Mouse (Mus musculus): ENCODE results near the gene 5530400C23Rik. TPM values are rescaled to one million over a fixed set of nuclear protein-coding genes. Genes with fewer than 3 reads are reported as not detected.

The 5530400C23Rik gene
- not detected for polyA plus RNA-seq (2014; fragmentation: Illumina TruSeq; extraction: RNeasy Lipid Tissue Mini Kit (QIAGEN cat#74804); ENCODE audit: low read depth, low replicate concordance)

GRCm38 (mm10) chr6:133291916-133292315 lies at the start of gene 5530400C23Rik:
5530400C23Rik (plus strand) TSS chr6:133292216.

Other genes with a start within 250 kb of the 5530400C23Rik start
- not detected for gene Tas2r140, start 236.4 kb upstream of the 5530400C23Rik start, polyA plus RNA-seq (2014; fragmentation: Illumina TruSeq; extraction: RNeasy Lipid Tissue Mini Kit (QIAGEN cat#74804); ENCODE audit: low read depth, low replicate concordance)
- 143 TPM for gene Smim10l1, start 187.3 kb upstream of the 5530400C23Rik start, polyA plus RNA-seq (2014; fragmentation: Illumina TruSeq; extraction: RNeasy Lipid Tissue Mini Kit (QIAGEN cat#74804); ENCODE audit: low read depth, low replicate concordance)